Mouse (Mus musculus) cortical plate, adult 2 months (tissue): ENCODE measurements around the gene Fam214b.

Experiments used
- CTCF ChIP-seq: fragments of 200-500 bp; IDR thresholded peaks from 2 replicates; pipeline ENCODE4 v1.5.1; 2011; ENCODE audit warnings: mild to moderate bottlenecking, control low read depth, low read length; ENCODE audit not compliant: insufficient read depth; ENCODE audit errors: extremely low read depth
- POLR2A ChIP-seq: fragments of 200-500 bp; IDR thresholded peaks from 2 replicates; pipeline ENCODE4 v1.6.1; 2011; ENCODE audit warnings: mild to moderate bottlenecking, low read length, control low read depth; ENCODE audit not compliant: insufficient read depth; ENCODE audit errors: extremely low read depth

DNA sequence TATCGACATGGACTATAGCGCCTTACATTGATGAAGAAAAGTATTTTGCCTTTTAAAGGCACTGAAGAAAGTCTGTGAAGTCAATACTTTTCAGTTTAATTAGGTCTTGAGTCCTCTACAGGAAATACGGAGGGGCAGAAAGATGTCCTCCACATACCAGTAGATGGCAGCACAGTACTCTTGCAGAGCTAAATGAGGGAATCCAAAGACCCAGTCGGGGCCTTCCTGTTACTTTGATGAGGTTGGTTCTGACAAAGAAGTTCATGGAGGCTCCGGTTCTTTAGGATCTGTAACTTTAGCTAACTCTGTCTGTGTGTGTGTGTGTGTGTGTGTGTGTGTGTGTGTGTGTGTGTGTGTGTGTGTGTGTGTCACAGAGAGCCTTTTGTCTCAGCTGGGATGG, 1.2 kb upstream of the Fam214b start:
- TF ChIP-seq CTCF (peak; percentile 78), POLR2A (no peak)
